Mouse (Mus musculus) MEL (cell line): ENCODE results near the gene Aunip. TPM values are rescaled to one million over a fixed set of nuclear protein-coding genes. Genes with fewer than 3 reads are reported as not detected.

Experiments used
- DNase-seq: peaks from one replicate; pipeline ENCODE4 v3.0.0; 2011; ENCODE audit warnings: low read depth, low spot score
- H3K27ac ChIP-seq: 2 replicates; pipeline ENCODE4 v1.5.1; 2012; ENCODE audit warnings: low read depth, mild to moderate bottlenecking, control low read depth, low read length, moderate library complexity; ENCODE audit not compliant: control insufficient read depth
- H3K27me3 ChIP-seq, 2 experiments: fragments of 150-350 bp in 1 of 2; sonication (generic) in 1 of 2; 2 replicates each; pipeline ENCODE4 v1.6.1; 2012; ENCODE audit warnings: low read length in 2 of 2, mild to moderate bottlenecking in 2 of 2, improper control_type of control experiment in 1 of 2, moderate library complexity in 1 of 2; ENCODE audit not compliant: insufficient read depth in 2 of 2, control insufficient read depth in 1 of 2
- H3K36me3 ChIP-seq, 2 experiments: 2 replicates each; pipeline ENCODE4 v1.6.1; 2012 to 2014; ENCODE audit warnings: low read length in 2 of 2, improper control_type of control experiment in 1 of 2, inconsistent platforms in 1 of 2, mild to moderate bottlenecking in 1 of 2; ENCODE audit not compliant: insufficient read depth in 2 of 2, control insufficient read depth in 1 of 2
- H3K4me1 ChIP-seq, 2 experiments: fragments of 150-350 bp in 1 of 2; sonication (generic) in 1 of 2; 2 replicates each; pipeline ENCODE4 v1.6.1; 2012; ENCODE audit warnings: low read length in 2 of 2, improper control_type of control experiment in 1 of 2, mild to moderate bottlenecking in 1 of 2; ENCODE audit not compliant: insufficient read depth in 2 of 2, control insufficient read depth in 1 of 2
- H3K4me3 ChIP-seq, 2 experiments: fragments of 150-350 bp in 1 of 2; sonication (generic) in 1 of 2; 2 replicates each; pipeline ENCODE4 v1.5.1; 2012; ENCODE audit warnings: low read depth in 2 of 2, low read length in 2 of 2, mild to moderate bottlenecking in 2 of 2, moderate library complexity in 2 of 2, control low read depth in 1 of 2, improper control_type of control experiment in 1 of 2; ENCODE audit not compliant: control insufficient read depth in 1 of 2, insufficient read depth in 1 of 2
- H3K79me2 ChIP-seq: 2 replicates; pipeline ENCODE4 v1.6.1; 2012; ENCODE audit warnings: mild to moderate bottlenecking, low read length, moderate library complexity; ENCODE audit not compliant: control insufficient read depth, poor library complexity, insufficient read depth
- H3K9ac ChIP-seq: 2 replicates; pipeline ENCODE4 v1.6.1; 2012; ENCODE audit warnings: low read depth, mild to moderate bottlenecking, control low read depth, low read length, moderate library complexity; ENCODE audit not compliant: control insufficient read depth, poor library complexity, severe bottlenecking
- H3K9me3 ChIP-seq: fragments of 150-350 bp; sonication (generic); replicated peaks from 2 replicates; pipeline ENCODE4 v1.6.1; 2012; ENCODE audit warnings: mild to moderate bottlenecking, low read length, improper control_type of control experiment, moderate library complexity; ENCODE audit not compliant: insufficient read depth
- BHLHE40 ChIP-seq: IDR thresholded peaks from 2 replicates; pipeline ENCODE4 v1.6.1; 2012; ENCODE audit warnings: low read depth, mild to moderate bottlenecking, inconsistent platforms, low read length, improper control_type of control experiment, borderline replicate concordance
- CTCF ChIP-seq, 3 experiments: IDR thresholded peaks in 2 of 3; conservative IDR thresholded peaks in 1 of 3; 2 replicates each; pipeline ENCODE4 v1.5.1; 2011 to 2012; ENCODE audit warnings: low read length in 3 of 3, low read depth in 2 of 3, mild to moderate bottlenecking in 2 of 3, improper control_type of control experiment in 1 of 3, inconsistent platforms in 1 of 3, mixed read lengths in 1 of 3, moderate library complexity in 1 of 3; ENCODE audit not compliant: control insufficient read depth in 1 of 3, insufficient read depth in 1 of 3, poor library complexity in 1 of 3, severe bottlenecking in 1 of 3
- EP300 ChIP-seq, 2 experiments: IDR thresholded peaks; 2 replicates each; pipeline ENCODE4 v1.6.1; 2011; ENCODE audit warnings: improper control_type of control experiment in 2 of 2, low read length in 2 of 2, low read depth in 1 of 2, mild to moderate bottlenecking in 1 of 2
- ETS1 ChIP-seq: IDR thresholded peaks from 2 replicates; pipeline ENCODE4 v1.6.1; 2012; ENCODE audit warnings: low read depth, mild to moderate bottlenecking, inconsistent platforms, low read length, improper control_type of control experiment, moderate library complexity
- GABPA ChIP-seq: IDR thresholded peaks from 2 replicates; pipeline ENCODE4 v1.6.1; 2012; ENCODE audit warnings: low read depth, mild to moderate bottlenecking, inconsistent platforms, low read length, improper control_type of control experiment, moderate library complexity
- JUND ChIP-seq: IDR thresholded peaks from 2 replicates; pipeline ENCODE4 v1.6.1; 2011; ENCODE audit warnings: low read depth, mild to moderate bottlenecking, improper control_type of control experiment, low read length
- MAFK ChIP-seq: IDR thresholded peaks from 2 replicates; pipeline ENCODE4 v1.6.1; 2011; ENCODE audit warnings: low read depth, mild to moderate bottlenecking, low read length, improper control_type of control experiment, borderline replicate concordance
- MAX ChIP-seq: IDR thresholded peaks from 2 replicates; pipeline ENCODE4 v1.6.1; 2011; ENCODE audit warnings: low read length, improper control_type of control experiment
- MAZ ChIP-seq: IDR thresholded peaks from 2 replicates; pipeline ENCODE4 v1.6.1; 2012; ENCODE audit warnings: low read depth, mild to moderate bottlenecking, inconsistent platforms, low read length, improper control_type of control experiment
- MYC ChIP-seq: IDR thresholded peaks from 2 replicates; pipeline ENCODE4 v1.6.1; 2011; ENCODE audit warnings: low read depth, mild to moderate bottlenecking, low read length, improper control_type of control experiment, moderate library complexity
- NELFE ChIP-seq: IDR thresholded peaks from 2 replicates; pipeline ENCODE4 v1.6.1; 2011; ENCODE audit warnings: low read depth, low read length, improper control_type of control experiment
- POLR2AphosphoS2 ChIP-seq: IDR thresholded peaks from 2 replicates; pipeline ENCODE4 v1.6.1; 2011; ENCODE audit warnings: low read length, improper control_type of control experiment
- POLR2AphosphoS5 ChIP-seq: IDR thresholded peaks from 2 replicates; pipeline ENCODE4 v1.6.1; 2012; ENCODE audit warnings: low read depth, borderline replicate concordance, mild to moderate bottlenecking, inconsistent platforms, low read length, moderate library complexity, mixed read lengths
- RCOR1 ChIP-seq: IDR thresholded peaks from 2 replicates; pipeline ENCODE4 v1.6.1; 2012; ENCODE audit warnings: low read depth, mild to moderate bottlenecking, inconsistent platforms, low read length, improper control_type of control experiment
- SIN3A ChIP-seq: IDR thresholded peaks from 2 replicates; pipeline ENCODE4 v1.6.1; 2012; ENCODE audit warnings: low read length, improper control_type of control experiment, inconsistent platforms
- TBP ChIP-seq: IDR thresholded peaks from 2 replicates; pipeline ENCODE4 v1.8.0; 2011; ENCODE audit warnings: low read depth, low read length, improper control_type of control experiment
- UBTF ChIP-seq: IDR thresholded peaks from 2 replicates; pipeline ENCODE4 v1.6.1; 2012; ENCODE audit warnings: low read depth, mild to moderate bottlenecking, inconsistent platforms, low read length, improper control_type of control experiment, moderate library complexity, borderline replicate concordance; ENCODE audit not compliant: insufficient read depth
- USF1 ChIP-seq: IDR thresholded peaks from 2 replicates; pipeline ENCODE4 v1.6.1; 2014; ENCODE audit warnings: low read depth, mild to moderate bottlenecking, inconsistent platforms, low read length, improper control_type of control experiment, moderate library complexity
- ZKSCAN1 ChIP-seq: IDR thresholded peaks from 2 replicates; pipeline ENCODE4 v1.6.1; 2012; ENCODE audit warnings: low read depth, mild to moderate bottlenecking, inconsistent platforms, low read length, improper control_type of control experiment, moderate library complexity
- ZMIZ1 ChIP-seq: IDR thresholded peaks from 2 replicates; pipeline ENCODE4 v1.6.1; 2012; ENCODE audit warnings: low read depth, mild to moderate bottlenecking, inconsistent platforms, low read length, improper control_type of control experiment, moderate library complexity
- polyA plus RNA-seq, 2 experiments: library from polyadenylated mRNA; stranded (reverse) in 1 of 2; unstranded in 1 of 2; fragments of >175 nt in 1 of 2; fragments of >200 nt in 1 of 2; gene quantifications; 2 replicates each; pipeline versions ENCODE4 v1.2.1 to v1.2.4; 2012; ENCODE audit warnings: low replicate concordance in 2 of 2, low read depth in 1 of 2; ENCODE audit not compliant: insufficient read length in 2 of 2, insufficient read depth in 1 of 2, missing spikeins in 1 of 2
- total RNA-seq: library from RNA; depleted of rRNA; stranded (reverse); fragments of 300-350 nt; gene quantifications from 2 replicates; pipeline ENCODE4 v1.2.3, GENCODE M21; 2012

The Aunip gene
- total and polyA plus RNA-seq, 3 experiments: 14.9 to 20.6 TPM; not detected in 1

GRCm38 (mm10) chr4:134514309-134514930, 3.6 kb downstream of the Aunip start:
- no peak for TF ChIP-seq JUND
- TF ChIP-seq ETS1: no peak
- no peak for TF ChIP-seq ZKSCAN1
- TF ChIP-seq NELFE: no peak
- no peak for TF ChIP-seq MAX
- Histone ChIP-seq H3K9ac (no peak overlapping the region), H3K4me3 (no peak overlapping the region), H3K27me3 (no peaks in the 10 kb centered on the region), H3K4me1 (peaks cover 9 to 14% of the 10 kb centered on the region in 2 experiments), H3K9me3 (no peaks in the 10 kb centered on the region), H3K79me2 (peaks cover 26% of the 10 kb centered on the region), H3K27ac (no peak overlapping the region), H3K36me3 (peaks cover 0 to 15% of the 10 kb centered on the region in 2 experiments; a peak in 3 of 4 replicates)
- DNase-seq: no peak

GRCm38 (mm10) chr4:134515614-134516013, 4.8 kb downstream of the Aunip start:
- Histone ChIP-seq H3K4me3 (no peak overlapping the region), H3K27me3 (no peaks in the 10 kb centered on the region), H3K9me3 (no peaks in the 10 kb centered on the region), H3K27ac (no peak overlapping the region), H3K4me1 (peaks cover 9 to 14% of the 10 kb centered on the region in 2 experiments), H3K9ac (no peak overlapping the region), H3K79me2 (peaks cover 27% of the 10 kb centered on the region), H3K36me3 (peaks cover 0 to 15% of the 10 kb centered on the region in 2 experiments; a peak in 3 of 4 replicates)
- DNase-seq: no peak
- TF ChIP-seq MYC: no peak
- no peak for TF ChIP-seq POLR2AphosphoS5
- no peak for TF ChIP-seq USF1
- TF ChIP-seq NELFE: no peak
- no peak for TF ChIP-seq BHLHE40
- no peak for TF ChIP-seq RCOR1
- no peak for TF ChIP-seq GABPA

GRCm38 (mm10) chr4:134516981-134517380, 6.2 kb downstream of the Aunip start:
- Histone ChIP-seq H3K36me3 (peaks cover 0 to 12% of the 10 kb centered on the region in 2 experiments; a peak in 3 of 4 replicates), H3K27me3 (no peaks in the 10 kb centered on the region), H3K79me2 (peaks cover 17% of the 10 kb centered on the region), H3K9ac (no peak overlapping the region), H3K27ac (no peak overlapping the region)
- no peak for DNase-seq
- TF ChIP-seq ZKSCAN1: no peak
- TF ChIP-seq MAZ: no peak
- TF ChIP-seq EP300 (IDR thresholded peaks at IDR 0.05; ENCODE audit: low read depth in 1 of 2, low read length in 2 of 2): no peak
- no peak for TF ChIP-seq POLR2AphosphoS2
- TF ChIP-seq UBTF: no peak
- no peak for TF ChIP-seq MAFK
- TF ChIP-seq GABPA: no peak
- no peak for TF ChIP-seq CTCF (IDR thresholded peaks at IDR 0.05 in 2 of 3, conservative IDR thresholded peaks at IDR 0.05 in 1 of 3; ENCODE audit: control insufficient read depth in 1 of 3, insufficient read depth in 1 of 3, low read depth in 2 of 3, low read length in 3 of 3, poor library complexity in 1 of 3, severe bottlenecking in 1 of 3)
- no peak for TF ChIP-seq TBP
- TF ChIP-seq ZMIZ1: no peak
- TF ChIP-seq SIN3A: no peak
- TF ChIP-seq, all 39 proteins: peak for 0
- Histone ChIP-seq H3K4me3 (no peak overlapping the region), H3K4me1 (peaks cover 9 to 11% of the 10 kb centered on the region in 2 experiments), H3K9me3 (no peaks in the 10 kb centered on the region)
